In the genomic region with DNA sequence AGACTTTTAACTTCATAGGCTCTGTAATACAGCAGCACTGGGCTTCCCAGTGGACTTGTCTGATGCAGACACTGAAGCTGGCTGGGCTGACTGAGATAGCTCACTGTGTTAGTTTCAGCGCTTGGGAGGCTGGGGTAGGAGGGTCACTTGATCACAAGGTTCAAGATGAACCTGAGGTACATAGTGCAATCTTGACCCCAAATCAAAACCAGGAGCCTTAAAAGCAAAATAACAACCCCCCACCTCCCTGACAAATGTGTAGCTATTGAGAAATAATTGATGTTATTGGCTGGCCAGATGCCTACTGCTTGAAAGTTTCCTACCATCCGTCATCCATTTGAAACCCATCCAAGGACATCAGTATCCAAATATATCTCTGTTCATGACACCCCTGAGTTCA, we compare ENCODE assay signal across 26 mouse cellular contexts. TPM values are rescaled to one million over a fixed set of nuclear protein-coding genes. Genes with fewer than 3 reads are reported as not detected.
A peak's percentile ranks its signal among the peaks of the same experiment; 100 is the strongest.
DNase-seq lines count a peak whose midpoint lies in the region; ATAC-seq lines count a peak whose summit lies in the region.
"Had no signal": no experiment of that assay in that cellular context is flagged by ENCODE, and none has a peak within 500 bp of the region (broad histone marks: within the 10 kb centered on the region; RNA-seq: fewer than 3 reads in every experiment).

No protein-coding gene starts in this region.

- H3K27ac ChIP-seq in heart, embryonic 10.5 days, result no peak overlapping the region
- peak overlapping the region; percentile 36; the same call in 1 of the 2 replicates for H3K27ac ChIP-seq in lung, embryonic 15.5 days
- H3K27ac ChIP-seq: embryonic facial prominence, embryonic 10.5 days; embryonic facial prominence, embryonic 15.5 days; forebrain, embryonic 12.5 days; heart, embryonic 15.5 days; hindbrain, embryonic 14.5 days; limb, embryonic 10.5 days; limb, embryonic 15.5 days had no signal

- H3K9ac ChIP-seq in lung, embryonic 15.5 days, result no peak overlapping the region
- H3K9ac ChIP-seq: embryonic facial prominence, embryonic 15.5 days; forebrain, embryonic 12.5 days; forebrain, postnatal 0 days; heart, embryonic 15.5 days; hindbrain, embryonic 14.5 days; limb, embryonic 15.5 days had no signal

- H3K4me1 ChIP-seq in heart, embryonic 10.5 days, result peaks cover 4% of the 10 kb centered on the region; the same call in 1 of the 2 replicates
- H3K4me1 ChIP-seq in lung, embryonic 15.5 days, result peaks cover 20% of the 10 kb centered on the region

- H3K4me2 ChIP-seq in lung, embryonic 15.5 days, result peak overlapping the region; percentile 59
- H3K4me2 ChIP-seq: embryonic facial prominence, embryonic 15.5 days; heart, embryonic 15.5 days; hindbrain, embryonic 14.5 days; limb, embryonic 15.5 days had no signal

- peaks cover 21% of the 10 kb centered on the region; the same call in 1 of the 2 replicates for H3K27me3 ChIP-seq in heart, embryonic 10.5 days (ENCODE audit: insufficient read depth, poor library complexity, severe bottlenecking)
- no peaks in the 10 kb centered on the region; the same call in 1 of the 2 replicates for H3K27me3 ChIP-seq in lung, embryonic 15.5 days

- peak; percentile 60 for DNase-seq in heart, embryonic 10.5 days (ENCODE audit: low spot score)
- DNase-seq in heart, postnatal 36 days, result no peak
- no peak for DNase-seq in lung, postnatal 4 days
- peak; percentile 27 for DNase-seq in NIH3T3 (ENCODE audit: low read depth)
- peak; percentile 30 to 35 for DNase-seq in adrenal gland, postnatal 36 days
- no peak for DNase-seq in urinary bladder, adult 18-20 months (ENCODE audit: low spot score in 2 of 2)
- DNase-seq in gastrocnemius, adult 8-10 months (ENCODE audit: low spot score in 2 of 2), result no peak
- DNase-seq: cerebellum, adult 18-20 months; cerebellum, postnatal 14 days; forebrain, postnatal 0 days; gastrocnemius, postnatal 14 days; kidney, adult 9 months; kidney, postnatal 10 days; layer of hippocampus, postnatal 36 days; right cerebral cortex, postnatal 25 days; spleen, adult 18-20 months had no signal

- H3K9me3 ChIP-seq in heart, embryonic 10.5 days, result no peaks in the 10 kb centered on the region
- no peaks in the 10 kb centered on the region for H3K9me3 ChIP-seq in lung, embryonic 15.5 days
- H3K9me3 ChIP-seq: embryonic facial prominence, embryonic 10.5 days; embryonic facial prominence, embryonic 15.5 days; forebrain, embryonic 12.5 days; heart, embryonic 15.5 days; limb, embryonic 10.5 days; limb, embryonic 15.5 days had no signal

- intact Hi-C loops in heart, postnatal 36 days (cut with DNase I), result no loop called here

- WGBS in heart, embryonic 10.5 days, result 91% methylated on average over 2 of the region's 2 CpGs
- 85% methylated on average over 2 of the region's 2 CpGs for WGBS in lung, embryonic 15.5 days

- H3K4me3 ChIP-seq in heart, embryonic 10.5 days, result no peak overlapping the region
- peak overlapping the region; percentile 82; the same call in 1 of the 2 replicates for H3K4me3 ChIP-seq in lung, embryonic 15.5 days
- H3K4me3 ChIP-seq: embryonic facial prominence, embryonic 15.5 days; forebrain, embryonic 12.5 days; heart, embryonic 15.5 days; limb, embryonic 10.5 days; limb, embryonic 15.5 days had no signal

- no peak for ATAC-seq in lung, embryonic 15.5 days (ENCODE audit: borderline replicate concordance, extremely low read depth, low FRiP score, low TSS enrichment)
- ATAC-seq: forebrain, postnatal 0 days; intestine, postnatal 0 days; midbrain, embryonic 16.5 days had no signal

- H3K36me3 ChIP-seq in heart, embryonic 10.5 days, result no peaks in the 10 kb centered on the region
- no peaks in the 10 kb centered on the region for H3K36me3 ChIP-seq in lung, embryonic 15.5 days
- H3K36me3 ChIP-seq: embryonic facial prominence, embryonic 10.5 days; embryonic facial prominence, embryonic 15.5 days; forebrain, embryonic 12.5 days; heart, embryonic 15.5 days; limb, embryonic 10.5 days; limb, embryonic 15.5 days had no signal

RNA-seq across cellular contexts. Expression of a gene that starts 2.2 kb away (rescaled TPM):
- polyA plus RNA-seq in heart, embryonic 10.5 days (2016; fragmentation: Nextera tagmentation; extraction: Ambion mirVana), result 11.5 and 13.2 TPM in 2 replicates
- 1 to 10 TPM; 8.7 to 9.3 TPM for total RNA-seq in heart, postnatal 36 days (2021)
- 42.4 and 49.9 TPM in 2 replicates for polyA plus RNA-seq in lung, embryonic 15.5 days (2015; fragmentation: Nextera tagmentation; extraction: Ambion mirVana)
- 10 to 100 TPM; 18.6 to 56.8 TPM for total RNA-seq in adrenal gland, postnatal 36 days (2021)
- total RNA-seq in gastrocnemius, adult 8-10 months (2022), result 10 to 100 TPM in 3 of 4 experiments, 1 to 10 TPM in 1; 9.5 to 12.1 (median 10.8) TPM

RNA-seq across cellular contexts. Expression of a gene that starts 58.9 kb away (rescaled TPM):
- polyA plus RNA-seq in heart, embryonic 10.5 days (2016; fragmentation: Nextera tagmentation; extraction: Ambion mirVana), result 37.1 and 45.0 TPM in 2 replicates
- total RNA-seq in heart, postnatal 36 days (2021), result 10 to 100 TPM; 12.4 to 12.6 TPM
- 39.5 and 42.9 TPM in 2 replicates for polyA plus RNA-seq in lung, embryonic 15.5 days (2015; fragmentation: Nextera tagmentation; extraction: Ambion mirVana)
- 10 to 100 TPM; 26.2 to 27.1 TPM for total RNA-seq in adrenal gland, postnatal 36 days (2021)
- 1 to 10 TPM; 6.1 to 8.6 (median 6.8) TPM for total RNA-seq in gastrocnemius, adult 8-10 months (2022)

Comparison
In these comparisons a context has a peak if more than half of its experiments do, and no peak if none do; other contexts are left out.
1. DNase-seq: peak in heart, embryonic 10.5 days (single experiment), NIH3T3 (single experiment) and adrenal gland, postnatal 36 days (2 of 2); none in heart, postnatal 36 days (0 of 2), lung, postnatal 4 days (0 of 2), urinary bladder, adult 18-20 months (0 of 2) and gastrocnemius, adult 8-10 months (0 of 2).